ENCODE assay signal across 7 mouse cellular contexts in genomic region chr11:103201664-103202063, GRCm38 (mm10). TPM values are rescaled to one million over a fixed set of nuclear protein-coding genes. Genes with fewer than 3 reads are reported as not detected.
DNase-seq lines count a peak whose midpoint lies in the region; ATAC-seq and TF ChIP-seq lines count a peak whose summit lies in the region.

No protein-coding gene starts in this region.

- ATAC-seq in lung, embryonic 15.5 days (ENCODE audit: borderline replicate concordance, extremely low read depth, low FRiP score, low TSS enrichment): peak; percentile 69; the same call in 1 of the 2 replicates
- ATAC-seq in forebrain, embryonic 15.5 days (replicated peaks): peak; percentile 55
- ATAC-seq in liver, embryonic 11.5 days (replicated peaks; ENCODE audit: low FRiP score): no peak

- H3K9ac ChIP-seq in lung, embryonic 15.5 days: no peak overlapping the region
- no peak overlapping the region for H3K9ac ChIP-seq in forebrain, embryonic 15.5 days (replicated peaks)
- no peak overlapping the region for H3K9ac ChIP-seq in liver, embryonic 11.5 days (ENCODE audit: low read depth, low read length)

- TF ChIP-seq POLR2A in lung, adult 2 months (IDR thresholded peaks at IDR 0.05; ENCODE audit: borderline replicate concordance, extremely low read depth, low read depth, low read length): no peak

- no peak overlapping the region for H3K4me2 ChIP-seq in lung, embryonic 15.5 days
- H3K4me2 ChIP-seq in forebrain, embryonic 15.5 days (replicated peaks): no peak overlapping the region
- no peak overlapping the region for H3K4me2 ChIP-seq in liver, embryonic 11.5 days

- H3K27ac ChIP-seq in lung, embryonic 15.5 days: no peak overlapping the region
- peak overlapping the region; percentile 58 for H3K27ac ChIP-seq in forebrain, embryonic 15.5 days (replicated peaks)
- peak overlapping the region; percentile 82 for H3K27ac ChIP-seq in layer of hippocampus, adult 2 months
- H3K27ac ChIP-seq in liver, embryonic 11.5 days (ENCODE audit: low read depth, low read length): no peak overlapping the region

- H3K4me3 ChIP-seq in lung, embryonic 15.5 days: no peak overlapping the region
- H3K4me3 ChIP-seq in lung, adult 2 months (replicated peaks; ENCODE audit: extremely low read depth, low read depth, low read length): no peak overlapping the region
- no peak overlapping the region for H3K4me3 ChIP-seq in forebrain, embryonic 15.5 days
- H3K4me3 ChIP-seq in layer of hippocampus, adult 2 months: no peak overlapping the region
- no peak overlapping the region for H3K4me3 ChIP-seq in liver, embryonic 11.5 days (ENCODE audit: low read depth, low read length)

- no peaks in the 10 kb centered on the region for H3K9me3 ChIP-seq in lung, embryonic 15.5 days
- H3K9me3 ChIP-seq in forebrain, embryonic 15.5 days: no peaks in the 10 kb centered on the region
- no peaks in the 10 kb centered on the region for H3K9me3 ChIP-seq in liver, embryonic 11.5 days (ENCODE audit: control insufficient read depth, low read length)

- TF ChIP-seq CTCF in lung, adult 2 months (IDR thresholded peaks at IDR 0.05; ENCODE audit: insufficient read depth, low read length): no peak
- peak; percentile 35 for TF ChIP-seq CTCF in layer of hippocampus, adult 2 months (conservative IDR thresholded peaks at IDR 0.05)

- 15% methylated on average over 6 of the region's 6 CpGs for WGBS in lung, embryonic 15.5 days
- WGBS in lung, adult 2 months: 23% methylated on average over 6 of the region's 6 CpGs
- WGBS in forebrain, embryonic 15.5 days: 6% methylated on average over 6 of the region's 6 CpGs
- 39% methylated on average over 6 of the region's 6 CpGs for WGBS in liver, embryonic 11.5 days

- H3K36me3 ChIP-seq in lung, embryonic 15.5 days: no peaks in the 10 kb centered on the region
- no peaks in the 10 kb centered on the region for H3K36me3 ChIP-seq in forebrain, embryonic 15.5 days
- no peaks in the 10 kb centered on the region for H3K36me3 ChIP-seq in liver, embryonic 11.5 days (ENCODE audit: control insufficient read depth, insufficient read depth, low read length)

- DNase-seq in lung, adult 2 months: no peak
- peak; percentile 82 for DNase-seq in cerebellum, adult 11-12 months
- DNase-seq in layer of hippocampus, adult 2 months (ENCODE audit: low spot score in 2 of 2): peak; percentile 73 to 75
- DNase-seq in ovary, adult 18-20 months (ENCODE audit: low spot score): peak; percentile 34
- DNase-seq in liver, embryonic 11.5 days (ENCODE audit: low spot score): no peak

- peaks cover 47% of the 10 kb centered on the region for H3K27me3 ChIP-seq in lung, embryonic 15.5 days
- peaks cover 20% of the 10 kb centered on the region for H3K27me3 ChIP-seq in forebrain, embryonic 15.5 days
- peaks cover 48% of the 10 kb centered on the region for H3K27me3 ChIP-seq in liver, embryonic 11.5 days (replicated peaks; ENCODE audit: control insufficient read depth, insufficient read depth, low read length)

- peaks cover 28% of the 10 kb centered on the region for H3K4me1 ChIP-seq in lung, embryonic 15.5 days
- no peaks in the 10 kb centered on the region for H3K4me1 ChIP-seq in lung, adult 2 months (ENCODE audit: control insufficient read depth, insufficient read depth, low read length)
- H3K4me1 ChIP-seq in forebrain, embryonic 15.5 days: peaks cover 32% of the 10 kb centered on the region
- H3K4me1 ChIP-seq in liver, embryonic 11.5 days (replicated peaks; ENCODE audit: control insufficient read depth, insufficient read depth, low read length): peaks cover 5% of the 10 kb centered on the region; the same call in 1 of the 2 replicates

RNA-seq across cellular contexts. Expression of gene 1700023F06Rik, which starts 6.7 kb away (rescaled TPM):
- polyA plus RNA-seq in lung, embryonic 15.5 days (2015; fragmentation: Nextera tagmentation; extraction: Ambion mirVana): 0.87 and 1.1 TPM in 2 replicates
- polyA plus RNA-seq in lung, adult 2 months (2012; rRNA removed): 0.41 and 0.50 TPM in 2 replicates
- polyA plus RNA-seq in forebrain, embryonic 15.5 days (2015; fragmentation: Nextera tagmentation; extraction: Ambion mirVana): 0.75 and 0.98 TPM in 2 replicates
- 1 to 10 TPM; 1.5 to 2.0 TPM for total RNA-seq in layer of hippocampus, adult 2 months (2021)
- polyA plus RNA-seq in liver, embryonic 11.5 days (2014; fragmentation: Nextera tagmentation; extraction: Ambion mirVana): 0.15 TPM in 1 of 2 replicates, not detected in the other

RNA-seq across cellular contexts. Expression of gene Spata32, which starts 16.6 kb away (rescaled TPM):
- not detected in 2 replicates for polyA plus RNA-seq in lung, embryonic 15.5 days (2015; fragmentation: Nextera tagmentation; extraction: Ambion mirVana)
- not detected in 2 replicates for polyA plus RNA-seq in lung, adult 2 months (2012; rRNA removed)
- polyA plus RNA-seq in forebrain, embryonic 15.5 days (2015; fragmentation: Nextera tagmentation; extraction: Ambion mirVana): 0.15 and 0.38 TPM in 2 replicates
- 1 to 10 TPM; 1.2 to 1.3 TPM for total RNA-seq in layer of hippocampus, adult 2 months (2021)
- not detected in 2 replicates for polyA plus RNA-seq in liver, embryonic 11.5 days (2014; fragmentation: Nextera tagmentation; extraction: Ambion mirVana)

RNA-seq across cellular contexts. Expression of gene Fmnl1, which starts 30.8 kb away (rescaled TPM):
- 2.7 and 3.7 TPM in 2 replicates for polyA plus RNA-seq in lung, embryonic 15.5 days (2015; fragmentation: Nextera tagmentation; extraction: Ambion mirVana)
- 26.4 and 31.7 TPM in 2 replicates for polyA plus RNA-seq in lung, adult 2 months (2012; rRNA removed)
- 1.7 and 3.1 TPM in 2 replicates for polyA plus RNA-seq in forebrain, embryonic 15.5 days (2015; fragmentation: Nextera tagmentation; extraction: Ambion mirVana)
- total RNA-seq in layer of hippocampus, adult 2 months (2021): 100 to 1,000 TPM; 142 to 156 TPM
- 6.3 and 6.9 TPM in 2 replicates for polyA plus RNA-seq in liver, embryonic 11.5 days (2014; fragmentation: Nextera tagmentation; extraction: Ambion mirVana)

Comparison
In these comparisons a context has a peak if more than half of its experiments do, and no peak if none do; other contexts are left out.
1. H3K27ac ChIP-seq: peak in forebrain, embryonic 15.5 days (single experiment) and layer of hippocampus, adult 2 months (single experiment); none in lung, embryonic 15.5 days (single experiment) and liver, embryonic 11.5 days (single experiment).
2. DNase-seq: peak in cerebellum, adult 11-12 months (single experiment), layer of hippocampus, adult 2 months (2 of 2) and ovary, adult 18-20 months (single experiment); none in lung, adult 2 months (single experiment) and liver, embryonic 11.5 days (single experiment).